In genomic region chr1:189975660-189976059, GRCm38 (mm10) we compare ENCODE assay signal across 26 mouse cellular contexts. TPM values are rescaled to one million over a fixed set of nuclear protein-coding genes. Genes with fewer than 3 reads are reported as not detected.
DNase-seq lines count a peak whose midpoint lies in the region; ATAC-seq and TF ChIP-seq lines count a peak whose summit lies in the region.
"Had no signal": no experiment of that assay in that cellular context is flagged by ENCODE, and none has a peak within 500 bp of the region (broad histone marks: within the 10 kb centered on the region; RNA-seq: fewer than 3 reads in every experiment).

No protein-coding gene starts in this region.

- H3K4me3 ChIP-seq in hindbrain, embryonic 10.5 days, result no peak overlapping the region
- no peak overlapping the region for H3K4me3 ChIP-seq in hindbrain, embryonic 13.5 days
- no peak overlapping the region for H3K4me3 ChIP-seq in midbrain, embryonic 11.5 days (ENCODE audit: low read depth, low read length)
- H3K4me3 ChIP-seq in midbrain, embryonic 14.5 days (replicated peaks; ENCODE audit: low read depth, low read length), result no peak overlapping the region
- H3K4me3 ChIP-seq: embryonic facial prominence, embryonic 13.5 days; forebrain, embryonic 10.5 days; forebrain, embryonic 13.5 days; heart, embryonic 12.5 days; heart, embryonic 15.5 days had no signal

- DNase-seq in hindbrain, embryonic 10.5 days (ENCODE audit: low spot score), result no peak
- peak; percentile 44 for DNase-seq in brain, embryonic 14.5 days (ENCODE audit: low read depth)
- no peak for DNase-seq in midbrain, embryonic 11.5 days (ENCODE audit: low spot score, missing footprints)
- DNase-seq in midbrain, embryonic 14.5 days, result peak; percentile 56
- DNase-seq in right cerebral cortex, adult 2 months (ENCODE audit: low spot score in 2 of 2), result no peak
- DNase-seq: adrenal gland, adult 8-10 months; adrenal gland, postnatal 25 days; cerebellum, adult 11 months; cerebellum, adult 2 months; cerebellum, adult 9-11 months; cerebellum, postnatal 25 days; gastrocnemius, postnatal 25 days; heart, adult 18-20 months; heart, postnatal 10 days; heart, postnatal 36 days had no signal

- H3K9ac ChIP-seq in hindbrain, embryonic 13.5 days, result no peak overlapping the region
- no peak overlapping the region for H3K9ac ChIP-seq in midbrain, embryonic 11.5 days (ENCODE audit: low read length)
- H3K9ac ChIP-seq in midbrain, embryonic 14.5 days (replicated peaks; ENCODE audit: low read length), result no peak overlapping the region
- H3K9ac ChIP-seq: embryonic facial prominence, embryonic 13.5 days; forebrain, embryonic 13.5 days; heart, embryonic 12.5 days; heart, embryonic 15.5 days had no signal

- H3K36me3 ChIP-seq in hindbrain, embryonic 10.5 days, result no peaks in the 10 kb centered on the region
- H3K36me3 ChIP-seq in hindbrain, embryonic 13.5 days, result no peaks in the 10 kb centered on the region
- no peaks in the 10 kb centered on the region for H3K36me3 ChIP-seq in midbrain, embryonic 11.5 days (ENCODE audit: control insufficient read depth, insufficient read depth, low read length)
- H3K36me3 ChIP-seq in midbrain, embryonic 14.5 days (ENCODE audit: control insufficient read depth, insufficient read depth, low read length), result no peaks in the 10 kb centered on the region
- H3K36me3 ChIP-seq: embryonic facial prominence, embryonic 13.5 days; forebrain, embryonic 10.5 days; heart, embryonic 12.5 days; heart, embryonic 15.5 days had no signal

- H3K27ac ChIP-seq in hindbrain, embryonic 10.5 days, result peak overlapping the region; percentile 45; the same call in 1 of the 2 replicates
- no peak overlapping the region for H3K27ac ChIP-seq in hindbrain, embryonic 13.5 days
- no peak overlapping the region for H3K27ac ChIP-seq in midbrain, embryonic 11.5 days (ENCODE audit: low read depth, low read length)
- no peak overlapping the region for H3K27ac ChIP-seq in midbrain, embryonic 14.5 days (replicated peaks; ENCODE audit: low read depth, low read length)
- H3K27ac ChIP-seq: embryonic facial prominence, embryonic 13.5 days; forebrain, embryonic 10.5 days; forebrain, embryonic 13.5 days; heart, embryonic 15.5 days had no signal

- H3K27me3 ChIP-seq in hindbrain, embryonic 10.5 days (ENCODE audit: insufficient read depth, poor library complexity, severe bottlenecking), result peaks cover 10% of the 10 kb centered on the region; the same call in 1 of the 2 replicates
- H3K27me3 ChIP-seq in hindbrain, embryonic 13.5 days, result no peaks in the 10 kb centered on the region
- no peaks in the 10 kb centered on the region for H3K27me3 ChIP-seq in midbrain, embryonic 11.5 days (ENCODE audit: control insufficient read depth, insufficient read depth, low read length)
- no peaks in the 10 kb centered on the region for H3K27me3 ChIP-seq in midbrain, embryonic 14.5 days (ENCODE audit: control insufficient read depth, insufficient read depth, low read length)
- H3K27me3 ChIP-seq: heart, embryonic 15.5 days had no signal

- no peak for ATAC-seq in hindbrain, embryonic 13.5 days (ENCODE audit: low FRiP score)
- ATAC-seq in midbrain, embryonic 11.5 days (ENCODE audit: low FRiP score), result peak; percentile 41
- peak; percentile 58; the same call in 1 of the 2 replicates for ATAC-seq in midbrain, embryonic 14.5 days (ENCODE audit: low FRiP score, low TSS enrichment)
- ATAC-seq in cerebellum, adult (ENCODE audit: insufficient number of reproducible peaks, low FRiP score, low TSS enrichment), result no peak
- no peak for ATAC-seq in CD4-positive, CD25-positive, alpha-beta regulatory T cell, adult 4 months
- ATAC-seq: activated CD4-positive, CD25-positive, alpha-beta regulatory T cell, adult 4 months; forebrain, embryonic 13.5 days; hindbrain, embryonic 16.5 days; inflammation-experienced regulatory T-cells, adult 6 months had no signal

- H3K4me1 ChIP-seq in hindbrain, embryonic 10.5 days (replicated peaks), result peaks cover 22% of the 10 kb centered on the region
- H3K4me1 ChIP-seq in hindbrain, embryonic 13.5 days (replicated peaks), result peaks cover 9% of the 10 kb centered on the region; the same call in 1 of the 2 replicates
- peaks cover 14% of the 10 kb centered on the region; the same call in 1 of the 2 replicates for H3K4me1 ChIP-seq in midbrain, embryonic 11.5 days (ENCODE audit: control insufficient read depth, insufficient read depth, low read length)
- no peaks in the 10 kb centered on the region for H3K4me1 ChIP-seq in midbrain, embryonic 14.5 days (ENCODE audit: control insufficient read depth, insufficient read depth, low read length)

- WGBS in hindbrain, embryonic 10.5 days, result 88% methylated on average over 9 of the region's 9 CpGs
- 76% methylated on average over 9 of the region's 9 CpGs for WGBS in hindbrain, embryonic 13.5 days
- WGBS in midbrain, embryonic 11.5 days, result 59% methylated on average over 9 of the region's 9 CpGs
- WGBS in midbrain, embryonic 14.5 days, result 29% methylated on average over 9 of the region's 9 CpGs

- no peak overlapping the region for H3K4me2 ChIP-seq in hindbrain, embryonic 13.5 days
- no peak overlapping the region for H3K4me2 ChIP-seq in midbrain, embryonic 11.5 days
- H3K4me2 ChIP-seq in midbrain, embryonic 14.5 days (ENCODE audit: low read length), result no peak overlapping the region
- H3K4me2 ChIP-seq: embryonic facial prominence, embryonic 13.5 days; forebrain, embryonic 13.5 days; heart, embryonic 12.5 days; heart, embryonic 15.5 days had no signal

- no peak for TF ChIP-seq CTCF in brain, embryonic 14.5 days (IDR thresholded peaks at IDR 0.05; ENCODE audit: borderline replicate concordance, extremely low read depth, insufficient read depth, insufficient read length)

- no peak for TF ChIP-seq POLR2A in brain, embryonic 14.5 days (IDR thresholded peaks at IDR 0.05; ENCODE audit: borderline replicate concordance, extremely low read depth, insufficient read depth, insufficient read length, poor library complexity, severe bottlenecking)

- H3K9me3 ChIP-seq in hindbrain, embryonic 10.5 days, result no peaks in the 10 kb centered on the region
- H3K9me3 ChIP-seq in hindbrain, embryonic 13.5 days, result no peaks in the 10 kb centered on the region
- no peaks in the 10 kb centered on the region for H3K9me3 ChIP-seq in midbrain, embryonic 11.5 days (ENCODE audit: control insufficient read depth, low read length)
- H3K9me3 ChIP-seq in midbrain, embryonic 14.5 days (ENCODE audit: control insufficient read depth, low read length), result no peaks in the 10 kb centered on the region
- H3K9me3 ChIP-seq: embryonic facial prominence, embryonic 13.5 days; forebrain, embryonic 10.5 days; forebrain, embryonic 13.5 days; heart, embryonic 12.5 days; heart, embryonic 15.5 days had no signal

RNA-seq across cellular contexts. Expression of gene Smyd2, which starts 53.5 kb away (rescaled TPM):
- 59.7 and 66.7 TPM in 2 replicates for polyA plus RNA-seq in hindbrain, embryonic 10.5 days (2016; fragmentation: Nextera tagmentation; extraction: Ambion mirVana)
- 53.6 and 56.1 TPM in 2 replicates for polyA plus RNA-seq in hindbrain, embryonic 13.5 days (2015; fragmentation: Nextera tagmentation; extraction: Ambion mirVana)
- 70.1 and 84.7 TPM in 2 replicates for polyA plus RNA-seq in brain, embryonic 14.5 days (2012; rRNA removed)
- polyA plus RNA-seq in midbrain, embryonic 11.5 days (2014; fragmentation: Nextera tagmentation; extraction: Ambion mirVana), result 50.9 and 54.9 TPM in 2 replicates
- polyA plus RNA-seq in midbrain, embryonic 14.5 days (2014; fragmentation: Nextera tagmentation; extraction: Ambion mirVana), result 63.9 and 69.5 TPM in 2 replicates
- 1 to 10 TPM; 6.7 to 8.9 TPM for polyA plus RNA-seq in CD4-positive, CD25-positive, alpha-beta regulatory T cell, adult 4 months (2017; shearing (Covaris generic))

Comparison
In these comparisons a context has a peak if more than half of its experiments do, and no peak if none do; other contexts are left out.
1. DNase-seq: peak in brain, embryonic 14.5 days (single experiment) and midbrain, embryonic 14.5 days (single experiment); none in hindbrain, embryonic 10.5 days (single experiment), midbrain, embryonic 11.5 days (single experiment) and right cerebral cortex, adult 2 months (0 of 2).
2. ATAC-seq: peak in midbrain, embryonic 11.5 days (single experiment) and midbrain, embryonic 14.5 days (single experiment); none in hindbrain, embryonic 13.5 days (single experiment), cerebellum, adult (single experiment) and CD4-positive, CD25-positive, alpha-beta regulatory T cell, adult 4 months (single experiment).